Mouse (Mus musculus) cerebellum, postnatal 14 days (tissue): ENCODE results near the gene Nobox.

ENCODE experiments used
- DNase-seq, 2 experiments: peaks; one replicate each; pipeline ENCODE4 v3.0.0; 2021; ENCODE audit warnings: mixed read lengths in 2 of 2

Gene Nobox

DNA sequence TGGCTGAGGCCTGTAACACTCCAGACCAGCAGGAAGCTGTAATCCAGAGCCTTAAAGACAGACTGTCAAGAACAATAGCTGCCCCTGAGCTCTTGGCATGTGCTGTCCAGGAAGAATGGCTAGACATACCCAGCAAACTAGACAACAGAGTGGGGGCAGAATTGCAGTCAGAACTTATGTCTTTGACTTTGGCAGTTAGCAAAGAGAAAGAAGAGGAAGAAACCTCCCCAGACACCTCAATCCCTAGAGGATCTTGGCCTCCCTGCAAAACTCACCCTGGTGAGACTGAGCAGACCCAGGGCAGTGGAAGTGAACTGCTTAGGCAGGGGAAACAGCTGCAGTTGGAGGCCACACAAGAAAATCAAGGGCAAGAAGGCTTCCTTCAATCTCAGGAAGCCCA lies 36.8 kb downstream of the Nobox start:
- no peak for DNase-seq

DNA sequence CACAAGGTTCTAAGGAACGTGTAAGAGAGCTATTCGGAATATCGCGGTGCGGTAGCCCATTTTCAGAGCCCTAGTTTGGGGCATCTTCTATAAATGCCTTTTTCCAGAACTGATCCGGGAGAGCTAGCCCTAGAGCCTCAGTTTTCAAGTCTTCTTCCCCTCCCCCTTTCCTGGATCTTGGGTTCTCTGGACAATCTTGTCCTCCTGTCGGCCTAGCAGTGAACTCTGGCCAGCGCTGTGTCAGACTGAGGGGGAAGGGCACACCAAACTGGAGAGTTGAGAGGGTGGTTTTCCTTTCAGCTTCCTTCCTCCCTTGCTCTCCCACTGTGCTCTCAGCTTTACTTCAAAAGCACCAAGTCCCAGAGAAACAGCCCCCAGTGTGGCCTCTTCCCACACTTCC lies 43.0 kb downstream of the Nobox start:
- DNase-seq: no peak

GRCm38 (mm10) chr6:43265363-43266041 lies 43.9 kb downstream of the Nobox start, which contains the start of gene Arhgef5:
Arhgef5 (plus strand) TSS chr6:43265582.
- DNase-seq: peak; percentile 15 to 24

DNA sequence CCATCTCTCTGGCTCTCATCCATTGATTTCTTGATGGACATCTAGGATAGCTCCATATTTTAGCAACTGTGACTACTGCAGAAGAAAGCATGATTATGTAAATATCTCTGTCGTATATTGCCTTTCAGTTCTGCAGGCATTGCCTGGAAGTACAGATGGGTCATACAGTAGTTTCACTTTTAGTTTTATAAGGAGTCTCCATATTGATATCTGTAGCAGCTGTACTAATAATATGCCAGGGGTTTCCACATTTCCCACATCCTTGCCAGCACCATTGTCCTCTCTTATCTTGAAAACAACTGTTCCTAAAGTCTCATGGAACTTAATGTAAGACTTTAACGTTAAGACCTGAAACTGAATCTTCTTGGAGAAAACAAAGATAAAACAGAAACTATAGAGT lies 48.6 kb downstream of the Nobox start:
- no peak for DNase-seq

- peak; percentile 8 to 18 for DNase-seq
Observed at GRCm38 (mm10) chr6:43254193-43254926, 55.0 kb downstream of the Nobox start.
